Mouse (Mus musculus) myocyte (in vitro differentiated cells): Measurements from ENCODE around the gene Zfp296.

Experiments
- E2F4 ChIP-seq: IDR thresholded peaks from one replicate; pipeline ENCODE4 v1.6.1; 2011; ENCODE audit warnings: mild to moderate bottlenecking, control low read depth, moderate library complexity; ENCODE audit not compliant: insufficient read depth
- MAX ChIP-seq: IDR thresholded peaks from one replicate; pipeline ENCODE4 v1.6.1; 2011; ENCODE audit warnings: low read depth, mild to moderate bottlenecking, control low read depth
- MYOD1 ChIP-seq, 3 experiments: IDR thresholded peaks; one replicate each; pipeline ENCODE4 v1.6.1; 2011; ENCODE audit warnings: control low read depth in 2 of 3, low read depth in 2 of 3, mild to moderate bottlenecking in 2 of 3, moderate library complexity in 1 of 3; ENCODE audit not compliant: insufficient read length in 2 of 3, control insufficient read depth in 1 of 3
- POLR2A ChIP-seq: IDR thresholded peaks from one replicate; pipeline ENCODE4 v1.6.1; 2011; ENCODE audit warnings: low read depth, mild to moderate bottlenecking, control low read depth, moderate library complexity; ENCODE audit not compliant: insufficient read length
- REST ChIP-seq: IDR thresholded peaks from one replicate; pipeline ENCODE4 v1.6.1; 2011; ENCODE audit warnings: mild to moderate bottlenecking, control low read depth, moderate library complexity; ENCODE audit not compliant: insufficient read depth, insufficient read length
- TCF12 ChIP-seq: IDR thresholded peaks from one replicate; pipeline ENCODE4 v1.6.1; 2011; ENCODE audit warnings: mild to moderate bottlenecking, control low read depth; ENCODE audit not compliant: poor library complexity, insufficient read depth, severe bottlenecking
- USF1 ChIP-seq: IDR thresholded peaks from one replicate; pipeline ENCODE4 v1.6.1; 2011; ENCODE audit warnings: low read depth, mild to moderate bottlenecking, control low read depth, moderate library complexity

DNA sequence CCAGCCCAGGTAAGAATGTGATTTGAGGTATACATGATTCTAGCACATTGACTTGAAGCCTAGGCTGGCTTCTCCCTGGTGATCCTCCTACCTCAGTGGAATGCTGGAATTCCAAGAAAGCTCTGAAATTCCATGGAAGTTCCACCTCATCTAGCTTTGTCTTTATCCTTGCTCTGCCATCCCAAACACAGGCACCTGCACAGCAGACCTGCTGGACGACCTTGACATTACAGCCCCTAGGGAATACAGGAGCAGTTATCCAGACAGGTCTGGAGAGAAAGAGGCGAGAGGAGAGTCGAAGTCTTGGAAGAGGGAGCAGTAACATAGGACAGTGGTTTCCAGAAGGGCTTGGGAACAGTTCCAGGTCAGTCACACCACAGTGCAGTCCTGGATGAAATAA is 7.4 kb upstream of the Zfp296 start:
- TF ChIP-seq MYOD1 (IDR thresholded peaks at IDR 0.05; ENCODE audit: control insufficient read depth in 1 of 3, insufficient read length in 2 of 3, low read depth in 2 of 3) (no peak), REST (no peak), POLR2A (no peak), USF1 (no peak), MAX (no peak), E2F4 (no peak), TCF12 (no peak)
